18 mouse cellular contexts compared by ENCODE assay signal in the genomic region with DNA sequence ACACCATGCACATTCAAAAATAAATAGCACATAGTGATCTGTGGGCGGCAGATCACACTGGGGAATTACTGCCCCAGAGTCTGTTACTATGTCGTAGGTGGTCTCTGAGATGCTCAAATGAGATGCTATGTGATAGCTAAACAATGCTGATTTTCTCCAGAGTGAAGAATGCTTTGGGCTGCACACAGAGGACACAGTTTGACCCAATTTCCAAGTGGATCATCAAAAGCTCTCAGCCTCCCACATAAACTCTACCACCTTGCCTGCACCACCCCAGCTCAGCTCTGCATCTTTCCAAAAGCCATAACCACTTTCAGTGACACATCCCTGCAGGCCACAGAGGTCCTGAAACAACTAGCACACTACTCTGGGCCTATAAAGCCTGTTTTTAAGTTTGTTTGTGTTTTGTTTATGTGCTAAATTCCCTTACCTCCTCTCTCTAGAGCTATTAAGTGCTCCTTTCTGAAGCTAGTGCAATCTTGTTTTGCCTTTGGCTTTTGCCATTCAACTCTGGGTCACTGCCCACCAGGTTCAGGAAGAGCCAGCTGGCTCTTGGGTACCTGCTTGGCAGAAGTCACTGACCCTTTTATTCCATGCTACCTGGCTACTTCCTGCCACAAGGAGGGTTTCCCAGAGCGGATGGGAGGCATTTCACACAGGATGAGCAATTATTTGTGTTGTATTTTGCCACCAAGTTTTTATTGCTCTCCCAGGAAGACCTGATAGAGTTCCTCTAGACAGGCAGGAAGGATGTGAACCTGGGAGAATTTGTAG.
DNase-seq lines count a peak whose midpoint lies in the region; ATAC-seq lines count a peak whose summit lies in the region.
"Had no signal": no experiment of that assay in that cellular context is flagged by ENCODE, and none has a peak within 500 bp of the region (broad histone marks: within the 10 kb centered on the region; RNA-seq: fewer than 3 reads in every experiment).

No protein-coding gene starts in this region.

- DNase-seq in cerebellum, postnatal 4 days (ENCODE audit: low spot score in 2 of 2) = no peak
- DNase-seq in right cerebral cortex, adult 2 months (ENCODE audit: low spot score in 2 of 2) = peak; percentile 13 to 16
- no peak for DNase-seq in right cerebral cortex, postnatal 4 days
- peak; percentile 79 to 84 for DNase-seq in cerebellum, postnatal 25 days
- DNase-seq in kidney, postnatal 10 days = no peak
- DNase-seq in lung, postnatal 36 days = no peak
- DNase-seq: adrenal gland, postnatal 14 days; gastrocnemius, postnatal 14 days; heart, adult 2 months; kidney, postnatal 4 days; right cerebral cortex, postnatal 14 days; spleen, adult 18-20 months; thymus, adult 18-20 months; thymus, postnatal 36 days had no signal

- ATAC-seq in cerebellum, adult (ENCODE audit: insufficient number of reproducible peaks, low FRiP score, low TSS enrichment) = peak; percentile 60; the same call in 1 of the 2 replicates
- ATAC-seq: activated CD4-positive, CD25-positive, alpha-beta regulatory T cell, adult 4 months; forebrain, embryonic 15.5 days; intestine, postnatal 0 days had no signal

Comparison
In these comparisons a context has a peak if more than half of its experiments do, and no peak if none do; other contexts are left out.
1. DNase-seq: peak in right cerebral cortex, adult 2 months (2 of 2) and cerebellum, postnatal 25 days (2 of 2); none in cerebellum, postnatal 4 days (0 of 2), right cerebral cortex, postnatal 4 days (single experiment), kidney, postnatal 10 days (single experiment) and lung, postnatal 36 days (single experiment).